Mouse (Mus musculus): ENCODE measurements around the gene Fbxo40.

Fbxo40 gene

DNA sequence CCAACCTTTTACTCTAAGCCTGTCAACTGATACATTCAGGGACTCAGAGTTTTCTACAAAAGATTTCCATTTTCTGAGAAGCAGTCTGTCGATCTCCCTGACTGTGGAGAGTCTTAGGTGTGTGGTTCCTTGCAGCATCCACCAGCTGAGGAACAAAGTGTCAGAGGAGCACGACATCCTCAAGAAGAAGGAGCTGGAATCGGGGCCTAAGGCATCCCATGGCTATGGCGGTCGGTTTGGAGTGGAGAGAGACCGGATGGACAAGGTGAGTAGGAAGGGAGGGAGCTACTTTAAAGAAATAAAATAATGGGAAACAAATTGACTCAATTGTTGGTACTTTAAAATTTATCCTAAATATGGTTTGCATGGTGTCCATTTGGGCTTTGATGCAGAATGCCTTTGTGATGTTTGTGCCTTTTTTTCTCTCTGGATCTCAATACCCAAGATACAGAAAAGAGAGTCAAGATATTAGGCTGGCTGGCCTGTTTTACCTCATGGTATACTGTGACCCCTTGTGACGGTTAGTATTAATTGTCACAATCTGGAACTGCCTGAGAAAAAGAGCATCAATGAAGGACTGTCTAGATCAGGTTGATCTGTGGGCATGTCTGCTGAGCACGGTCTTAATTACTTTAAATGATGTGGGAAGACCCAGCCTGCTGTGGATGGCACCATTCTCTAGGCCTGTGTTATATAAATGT, 43.7 kb downstream of the Fbxo40 start:
- no peak for DNase-seq (ENCODE audit: low spot score in 2 of 2)

- DNase-seq (ENCODE audit: low spot score in 2 of 2), result no peak
These were observed 45.3 kb downstream of the Fbxo40 start for GRCm38 (mm10) chr16:36944895-36945424.

- no peak for DNase-seq (ENCODE audit: low spot score in 2 of 2)
These were observed 46.7 kb downstream of the Fbxo40 start for GRCm38 (mm10) chr16:36943591-36943990.

DNA sequence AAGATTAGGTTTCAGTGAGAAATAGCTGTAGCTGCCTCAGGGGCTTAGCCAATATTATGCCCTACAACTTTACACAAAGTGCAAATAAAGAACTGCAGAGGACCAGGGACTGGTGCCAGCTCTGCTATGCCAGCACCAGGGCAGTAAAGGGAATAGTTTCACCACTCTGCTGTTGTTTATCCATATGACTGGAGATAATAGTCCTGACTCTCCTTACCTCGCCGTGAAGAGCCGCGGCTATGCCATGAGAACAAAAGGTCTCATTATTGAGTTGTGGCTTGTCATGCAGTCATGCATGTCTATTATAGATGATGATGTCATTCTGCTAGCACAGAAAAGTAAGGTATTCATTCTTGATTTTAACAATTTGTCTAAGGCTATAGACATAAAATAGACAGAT, 48.4 kb downstream of the Fbxo40 start:
- no peak for DNase-seq (ENCODE audit: low spot score in 2 of 2)

DNA sequence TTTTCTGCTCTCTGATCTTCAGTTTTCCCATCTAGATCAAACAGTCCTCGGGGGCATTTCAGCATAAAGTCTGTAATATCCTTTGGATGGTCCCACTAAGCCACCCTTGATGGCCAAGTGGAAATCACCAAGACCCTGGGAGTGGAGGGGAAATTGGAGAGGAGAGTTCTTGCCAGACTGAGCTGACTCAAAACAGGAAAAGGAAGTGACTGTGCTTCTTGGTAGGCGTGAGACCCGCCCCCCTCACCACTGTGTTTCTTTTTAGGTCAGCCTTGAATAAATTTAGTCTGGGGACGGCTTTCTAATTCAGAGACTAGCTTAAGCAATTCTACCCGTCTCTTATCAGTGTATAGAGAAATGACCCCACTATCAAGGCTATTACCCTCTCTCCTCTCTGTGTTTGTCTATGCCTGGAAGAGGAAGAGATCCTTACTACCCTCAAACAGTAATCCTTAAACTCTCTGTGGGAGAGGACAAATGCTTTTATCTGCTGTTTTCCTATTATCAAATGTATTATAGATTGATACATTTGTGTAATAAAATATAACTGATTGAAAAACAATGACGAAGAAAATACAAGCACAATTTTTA, 49.0 kb downstream of the Fbxo40 start:
- DNase-seq (ENCODE audit: low spot score in 2 of 2), result no peak

DNA sequence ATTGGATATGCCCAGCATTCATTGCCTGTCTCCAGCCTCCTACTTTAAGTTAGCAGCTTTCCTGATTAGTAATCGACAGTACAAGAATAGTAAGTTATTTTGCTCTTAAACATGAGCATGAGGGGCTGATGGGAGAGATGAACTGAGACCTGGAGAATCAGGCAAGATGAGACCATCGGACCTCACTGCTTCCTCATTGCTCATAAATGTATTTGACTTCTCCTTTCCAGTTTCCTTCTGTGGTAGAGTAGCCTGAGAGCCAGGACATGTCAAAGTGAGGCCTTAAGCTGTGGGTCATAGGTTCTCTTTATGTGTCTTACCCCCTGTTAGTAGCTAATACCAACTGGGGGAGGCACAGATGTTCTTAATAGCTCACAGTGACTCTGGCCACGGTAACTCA, 54.5 kb downstream of the Fbxo40 start:
- no peak for DNase-seq (ENCODE audit: low spot score in 2 of 2)

DNA sequence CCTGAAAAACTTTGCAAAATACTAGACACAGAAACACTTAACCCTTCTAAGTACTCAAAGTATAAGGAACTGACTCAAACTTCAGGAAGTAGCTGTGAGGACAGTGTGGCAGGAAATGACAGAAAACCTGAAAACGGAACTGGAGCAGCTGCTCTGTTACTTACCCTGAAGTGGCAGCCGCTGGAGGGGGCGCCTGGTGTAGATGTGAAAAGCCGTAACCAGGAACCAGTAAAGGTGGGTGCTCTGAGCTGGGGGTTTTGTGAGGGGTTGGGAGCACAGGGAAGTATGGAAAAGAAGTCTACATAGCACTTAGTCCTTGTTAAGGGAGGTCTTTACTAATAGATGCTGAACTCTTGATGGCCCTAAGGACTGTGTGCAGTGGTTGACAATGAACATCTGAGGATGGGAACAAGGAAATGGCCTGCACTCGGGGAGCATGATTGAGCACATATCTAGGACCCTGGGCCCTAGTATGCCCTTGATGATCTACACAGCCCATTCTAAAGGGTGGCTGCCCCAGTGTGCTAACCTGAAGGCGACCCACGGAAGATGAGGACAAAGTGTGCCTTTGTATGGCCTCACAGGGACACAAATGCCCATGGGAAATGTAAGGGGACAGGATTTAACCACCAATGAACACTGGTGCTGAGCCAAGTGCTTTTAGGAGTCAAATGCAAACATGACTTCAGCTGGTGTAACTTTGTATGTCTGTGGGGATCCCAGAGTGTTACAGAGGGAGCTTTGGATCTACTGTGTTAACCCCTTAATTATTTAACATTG, 55.2 kb downstream of the Fbxo40 start, which contains the start of gene Hcls1:
Gene Hcls1, plus strand, starts transcription at position 143 of the 780 bp plus-strand sequence.
- peak; percentile 46 to 56 for DNase-seq (ENCODE audit: low spot score in 2 of 2)

- no peak for DNase-seq (ENCODE audit: low spot score in 2 of 2)
These were observed 56.0 kb downstream of the Fbxo40 start for GRCm38 (mm10) chr16:36934131-36934840.

- no peak for DNase-seq (ENCODE audit: low spot score in 2 of 2)
These were observed 57.7 kb downstream of the Fbxo40 start for GRCm38 (mm10) chr16:36932546-36932945.

- DNase-seq (ENCODE audit: low spot score in 2 of 2), result no peak
These were observed 58.3 kb downstream of the Fbxo40 start for GRCm38 (mm10) chr16:36931976-36932375.

DNA sequence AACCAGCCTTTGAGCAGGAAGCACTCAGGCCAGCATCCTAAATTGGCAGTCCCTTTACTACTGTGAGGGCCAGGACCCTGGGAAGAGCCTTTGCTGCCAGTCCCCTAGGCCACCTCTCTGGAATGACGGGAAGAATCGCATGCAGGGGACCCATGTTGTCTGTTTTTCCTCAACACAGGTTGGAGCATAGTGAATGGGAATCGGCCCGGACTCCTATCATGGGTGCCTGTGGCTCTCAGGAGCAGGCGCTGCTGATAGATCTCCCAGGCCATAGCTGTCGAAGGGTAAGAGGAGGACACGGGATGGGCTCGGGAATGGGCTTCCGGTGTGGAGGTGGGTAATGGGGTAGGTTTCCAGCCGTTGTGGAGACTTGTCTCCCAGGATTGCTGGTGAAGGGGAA, 58.9 kb downstream of the Fbxo40 start:
- DNase-seq (ENCODE audit: low spot score in 2 of 2), result no peak

GRCm38 (mm10) chr16:36930231-36931136, 59.8 kb downstream of the Fbxo40 start:
- DNase-seq (ENCODE audit: low spot score in 2 of 2), result no peak

- no peak for DNase-seq (ENCODE audit: low spot score in 2 of 2)
These were observed 61.1 kb downstream of the Fbxo40 start for GRCm38 (mm10) chr16:36929216-36929615.

- no peak for DNase-seq (ENCODE audit: low spot score in 2 of 2)
These were observed 62.2 kb downstream of the Fbxo40 start for GRCm38 (mm10) chr16:36928106-36928500.

DNA sequence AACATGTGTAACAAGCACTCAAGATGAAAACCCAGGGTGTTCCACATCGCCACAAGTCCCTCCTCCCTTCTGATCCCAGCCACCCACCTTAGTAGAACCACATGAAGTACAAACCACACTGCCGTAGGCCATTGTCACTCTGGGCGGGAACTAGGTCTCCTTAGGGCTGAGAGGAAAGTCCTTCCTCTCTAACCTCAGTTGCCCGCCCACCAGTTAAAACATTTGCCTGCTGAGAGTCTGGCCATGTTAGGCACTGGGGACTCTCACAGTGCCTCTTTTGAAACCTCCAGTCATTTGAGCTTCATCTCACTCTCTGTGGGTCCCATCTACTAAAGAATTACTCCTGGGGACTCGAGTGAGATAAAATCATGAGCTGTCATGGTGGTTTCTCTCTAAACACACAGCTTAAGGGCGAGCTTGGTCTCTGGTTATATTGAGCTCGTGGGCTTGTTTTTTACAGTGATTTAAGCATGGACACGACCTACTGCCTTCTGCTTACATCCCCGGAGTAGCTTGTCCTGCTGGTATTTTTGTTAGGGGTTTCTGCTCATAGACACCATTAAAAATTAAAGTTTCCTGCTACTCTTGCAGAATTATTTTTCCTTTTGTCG, 62.7 kb downstream of the Fbxo40 start:
- DNase-seq (ENCODE audit: low spot score in 2 of 2), result no peak

GRCm38 (mm10) chr16:36926514-36927447, 63.5 kb downstream of the Fbxo40 start:
- DNase-seq (ENCODE audit: low spot score in 2 of 2), result no peak

- no peak for DNase-seq (ENCODE audit: low spot score in 2 of 2)
These were observed 64.5 kb downstream of the Fbxo40 start for GRCm38 (mm10) chr16:36925797-36926196.

DNA sequence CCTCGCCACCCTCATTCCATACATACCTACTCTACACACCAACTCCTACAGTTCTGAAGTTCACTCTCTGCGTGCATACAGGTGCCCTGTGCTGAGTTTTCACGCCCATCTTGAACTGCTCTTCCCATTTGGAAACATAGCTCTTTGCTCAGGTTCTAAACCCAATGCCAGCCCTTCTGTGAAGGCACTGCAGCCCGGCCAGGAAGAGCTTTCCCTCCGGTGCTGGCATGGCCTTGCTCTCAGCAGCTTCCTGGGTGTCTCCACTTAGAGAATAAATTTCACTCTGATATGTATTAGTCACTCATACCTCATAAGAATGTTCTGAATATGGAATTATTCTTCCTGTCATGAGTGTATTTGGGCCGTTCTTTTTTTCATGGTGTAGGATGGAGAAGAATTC, 64.9 kb downstream of the Fbxo40 start:
- DNase-seq (ENCODE audit: low spot score in 2 of 2), result no peak

- DNase-seq (ENCODE audit: low spot score in 2 of 2), result no peak
These were observed 66.0 kb downstream of the Fbxo40 start for GRCm38 (mm10) chr16:36924312-36924711.
